Mouse (Mus musculus) erythroblast, embryonic 14.5 days (primary cell): ENCODE data around the gene Igf2bp3.

Experiments used
- GATA1 ChIP-seq: IDR thresholded peaks from 2 replicates; pipeline ENCODE4 v1.6.1; 2012; ENCODE audit warnings: low read length, inconsistent platforms, mixed read lengths
- TAL1 ChIP-seq: IDR thresholded peaks from 3 replicates; pipeline ENCODE4 v1.6.1; 2012; ENCODE audit warnings: low read length, inconsistent platforms, mixed read lengths

DNA sequence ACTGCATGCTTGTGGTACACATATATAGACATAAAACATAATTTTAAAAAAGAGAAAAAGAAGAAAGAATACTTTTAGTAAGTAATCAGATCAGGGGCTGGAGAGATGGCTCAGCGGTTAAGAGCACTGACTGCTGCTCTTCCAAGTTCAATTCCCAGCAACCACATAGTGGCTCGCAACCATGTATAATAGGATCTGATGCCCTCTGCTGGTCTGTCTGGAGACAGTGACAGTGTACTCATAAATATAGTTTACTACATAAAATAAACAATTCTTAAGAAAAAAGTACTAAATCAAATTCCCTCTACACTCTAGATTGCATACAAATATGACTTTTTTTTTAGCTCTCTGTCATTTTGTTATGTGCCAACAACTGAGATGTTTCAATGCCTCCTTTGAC, 36.4 kb upstream of the Igf2bp3 start:
- no peak for TF ChIP-seq GATA1
- TF ChIP-seq TAL1 = no peak
